Mouse (Mus musculus): ENCODE measurements around the gene Cdk2ap2. TPM values are rescaled to one million over a fixed set of nuclear protein-coding genes. Genes with fewer than 3 reads are reported as not detected.
A peak's percentile ranks its signal among the peaks of the same experiment; 100 is the strongest.

Gene Cdk2ap2
- total and polyA plus RNA-seq, 2 experiments: 33.9 to 198 TPM

DNA sequence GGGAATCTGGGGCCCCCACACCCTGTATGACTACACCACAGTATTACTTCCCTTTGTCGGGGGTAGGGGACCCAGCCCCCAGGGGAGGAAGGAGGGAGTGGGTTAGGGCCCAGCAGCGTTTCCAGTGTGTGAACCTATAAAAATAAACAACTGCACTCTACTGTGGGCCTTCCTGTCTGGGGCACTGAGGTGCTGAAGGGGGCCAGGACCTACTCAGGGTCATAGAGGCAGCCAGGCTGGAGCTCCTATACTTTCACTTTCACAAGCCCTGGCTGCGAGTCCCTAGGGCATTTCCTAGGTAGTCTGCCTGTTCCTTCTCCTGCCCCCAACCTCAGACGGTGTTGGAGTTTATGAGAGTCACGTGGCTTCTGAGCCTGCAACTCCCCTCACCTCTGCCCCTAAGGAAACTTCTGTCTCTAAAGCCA, 16.8 kb downstream of the Cdk2ap2 start:
- Histone ChIP-seq H3K27me3 (ENCODE audit: control insufficient read depth, insufficient read depth, low read length) (no peaks in the 10 kb centered on the region), H3K27ac (replicated peaks; ENCODE audit: insufficient read depth, low read depth, low read length) (peak overlapping the region; percentile 32), H3K4me1 (ENCODE audit: control insufficient read depth, insufficient read depth, low read length) (peaks cover 10% of the 10 kb centered on the region), H3K9ac (ENCODE audit: low read depth, low read length) (no peak overlapping the region), H3K36me3 (ENCODE audit: control insufficient read depth, insufficient read depth, low read length) (peaks cover 2% of the 10 kb centered on the region; the same call in 1 of the 2 replicates), H3K4me3 (ENCODE audit: insufficient read depth, low read depth, low read length) (no peak overlapping the region), H3K79me2 (ENCODE audit: control insufficient read depth, insufficient read depth, low read length) (no peaks in the 10 kb centered on the region)
- 40% methylated on average over 5 of the region's 5 CpGs for WGBS
- DNase-seq (ENCODE audit: extremely low read depth, low read depth, low spot score): no peak
- TF ChIP-seq CTCF (IDR thresholded peaks at IDR 0.05; ENCODE audit: low read depth, low read length) (no peak), POLR2A (IDR thresholded peaks at IDR 0.05; ENCODE audit: extremely low read depth, insufficient read depth, low read length) (no peak)

DNA sequence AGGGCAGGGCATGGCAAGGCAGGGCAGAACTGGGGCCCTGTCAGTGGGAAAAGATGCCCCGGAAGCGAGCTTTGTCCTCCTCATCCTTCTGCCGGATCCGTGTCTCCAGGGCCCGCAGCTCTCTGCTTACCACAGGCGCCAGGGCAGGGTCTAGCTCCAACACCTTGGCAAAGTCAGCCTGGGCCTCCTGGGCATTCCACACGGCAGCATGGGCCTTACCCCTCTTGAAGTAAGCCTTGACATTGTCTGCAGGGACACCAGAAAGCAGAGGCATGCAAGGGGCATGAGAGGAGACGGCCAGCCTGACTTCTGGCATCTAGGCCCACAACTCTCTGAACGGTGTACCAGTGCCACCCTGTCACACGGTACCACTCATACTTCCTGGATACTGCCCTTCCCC, 17.6 kb downstream of the Cdk2ap2 start:
- TF ChIP-seq POLR2A (IDR thresholded peaks at IDR 0.05; ENCODE audit: extremely low read depth, insufficient read depth, low read length) (no peak), CTCF (IDR thresholded peaks at IDR 0.05; ENCODE audit: low read depth, low read length) (no peak)
- no peak overlapping the region for H3K4me3 ChIP-seq (ENCODE audit: insufficient read depth, low read depth, low read length)
- H3K36me3 ChIP-seq (ENCODE audit: control insufficient read depth, insufficient read depth, low read length): peaks cover 2% of the 10 kb centered on the region; the same call in 1 of the 2 replicates
- H3K9ac ChIP-seq (ENCODE audit: low read depth, low read length): no peak overlapping the region
- H3K4me1 ChIP-seq (ENCODE audit: control insufficient read depth, insufficient read depth, low read length): peaks cover 10% of the 10 kb centered on the region
- 96% methylated on average over 10 of the region's 10 CpGs for WGBS
- no peak for DNase-seq (ENCODE audit: extremely low read depth, low read depth, low spot score)
- H3K27me3 ChIP-seq (ENCODE audit: control insufficient read depth, insufficient read depth, low read length): no peaks in the 10 kb centered on the region
- H3K27ac ChIP-seq (replicated peaks; ENCODE audit: insufficient read depth, low read depth, low read length): no peak overlapping the region
- no peaks in the 10 kb centered on the region for H3K79me2 ChIP-seq (ENCODE audit: control insufficient read depth, insufficient read depth, low read length)

DNA sequence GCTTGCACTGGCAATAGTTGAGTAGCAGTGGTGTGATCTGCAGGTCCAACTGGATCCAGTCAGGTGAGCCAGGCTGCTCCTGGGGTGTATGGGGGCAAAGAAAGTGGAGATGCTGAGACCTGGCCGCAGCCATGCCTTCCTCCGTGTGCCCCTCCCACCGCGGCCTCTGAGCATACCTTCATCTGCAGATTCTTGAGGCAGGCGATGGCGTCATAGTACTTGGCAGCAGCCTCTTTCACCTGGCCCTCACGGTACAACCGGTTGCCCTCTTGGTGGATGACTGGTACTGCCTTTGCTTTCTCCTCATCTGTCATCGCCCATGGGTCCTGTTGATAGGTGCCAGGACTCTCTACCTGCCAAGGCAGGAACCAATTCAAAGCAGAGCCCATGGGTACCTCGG, 18.2 kb downstream of the Cdk2ap2 start:
- Histone ChIP-seq H3K27me3 (ENCODE audit: control insufficient read depth, insufficient read depth, low read length) (no peaks in the 10 kb centered on the region), H3K9ac (ENCODE audit: low read depth, low read length) (no peak overlapping the region), H3K36me3 (ENCODE audit: control insufficient read depth, insufficient read depth, low read length) (peaks cover 2% of the 10 kb centered on the region; the same call in 1 of the 2 replicates), H3K4me1 (ENCODE audit: control insufficient read depth, insufficient read depth, low read length) (peaks cover 10% of the 10 kb centered on the region), H3K27ac (replicated peaks; ENCODE audit: insufficient read depth, low read depth, low read length) (no peak overlapping the region), H3K79me2 (ENCODE audit: control insufficient read depth, insufficient read depth, low read length) (no peaks in the 10 kb centered on the region; the same call in 1 of the 2 replicates), H3K4me3 (ENCODE audit: insufficient read depth, low read depth, low read length) (no peak overlapping the region)
- DNase-seq (ENCODE audit: extremely low read depth, low read depth, low spot score): no peak
- TF ChIP-seq CTCF (IDR thresholded peaks at IDR 0.05; ENCODE audit: low read depth, low read length): no peak
- TF ChIP-seq POLR2A (IDR thresholded peaks at IDR 0.05; ENCODE audit: extremely low read depth, insufficient read depth, low read length): no peak
- WGBS: 88% methylated on average over 10 of the region's 10 CpGs

DNA sequence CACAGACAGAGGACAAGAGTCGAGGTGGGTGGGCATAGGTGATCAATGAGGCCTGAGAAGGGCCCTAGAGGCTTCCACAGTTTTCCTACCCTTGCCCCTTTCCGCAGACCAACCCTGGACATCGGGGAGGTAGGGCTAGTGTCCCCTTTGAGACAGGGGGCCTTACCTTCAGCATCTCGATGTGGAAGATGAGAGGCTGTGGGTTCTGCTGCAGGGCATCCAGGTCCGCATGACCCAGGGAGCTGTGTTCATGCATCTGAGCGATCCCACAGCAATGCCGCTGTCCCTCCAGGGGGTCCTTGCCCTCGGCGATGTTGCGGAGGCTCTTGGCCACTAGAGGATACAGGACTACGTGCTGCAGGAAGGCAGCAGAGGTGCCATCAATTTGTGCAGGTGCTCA, 18.8 kb downstream of the Cdk2ap2 start:
- peaks cover 2% of the 10 kb centered on the region; the same call in 1 of the 2 replicates for H3K36me3 ChIP-seq (ENCODE audit: control insufficient read depth, insufficient read depth, low read length)
- H3K27ac ChIP-seq (replicated peaks; ENCODE audit: insufficient read depth, low read depth, low read length): no peak overlapping the region

DNA sequence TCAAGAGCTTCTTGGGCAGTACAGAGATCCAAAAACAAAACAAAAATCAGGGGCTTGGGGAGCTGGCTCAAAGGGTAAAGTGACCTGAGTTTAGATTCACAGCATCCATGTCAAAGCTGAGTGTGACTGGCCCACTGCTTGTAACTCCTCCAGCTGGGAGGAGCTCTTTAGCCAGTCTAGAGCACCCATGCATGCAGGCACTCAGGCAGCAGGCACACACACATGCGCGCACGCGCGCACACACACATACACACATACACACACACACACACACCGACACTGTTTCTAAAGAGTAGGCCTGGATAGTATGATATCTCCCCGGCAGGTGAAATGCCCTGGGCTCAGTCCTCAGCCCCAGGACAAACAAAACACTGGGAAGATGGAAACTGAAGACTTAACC, 20.0 kb downstream of the Cdk2ap2 start:
- H3K27ac ChIP-seq (replicated peaks; ENCODE audit: insufficient read depth, low read depth, low read length): no peak overlapping the region
- H3K79me2 ChIP-seq (ENCODE audit: control insufficient read depth, insufficient read depth, low read length): no peaks in the 10 kb centered on the region; the same call in 1 of the 2 replicates
- H3K4me1 ChIP-seq (ENCODE audit: control insufficient read depth, insufficient read depth, low read length): peaks cover 14% of the 10 kb centered on the region
- no peaks in the 10 kb centered on the region for H3K27me3 ChIP-seq (ENCODE audit: control insufficient read depth, insufficient read depth, low read length)
- H3K4me3 ChIP-seq (ENCODE audit: insufficient read depth, low read depth, low read length): no peak overlapping the region
- WGBS: 96% methylated on average over 7 of the region's 7 CpGs
- DNase-seq (ENCODE audit: extremely low read depth, low read depth, low spot score): no peak
- TF ChIP-seq CTCF (IDR thresholded peaks at IDR 0.05; ENCODE audit: low read depth, low read length) (no peak), POLR2A (IDR thresholded peaks at IDR 0.05; ENCODE audit: extremely low read depth, insufficient read depth, low read length) (no peak)
- H3K36me3 ChIP-seq (ENCODE audit: control insufficient read depth, insufficient read depth, low read length): peaks cover 2% of the 10 kb centered on the region; the same call in 1 of the 2 replicates
- no peak overlapping the region for H3K9ac ChIP-seq (ENCODE audit: low read depth, low read length)

More for the DNA sequence above, 18.8 kb downstream of the Cdk2ap2 start:
- Histone ChIP-seq H3K4me1 (ENCODE audit: control insufficient read depth, insufficient read depth, low read length) (peaks cover 14% of the 10 kb centered on the region), H3K9ac (ENCODE audit: low read depth, low read length) (no peak overlapping the region), H3K4me3 (ENCODE audit: insufficient read depth, low read depth, low read length) (no peak overlapping the region), H3K79me2 (ENCODE audit: control insufficient read depth, insufficient read depth, low read length) (no peaks in the 10 kb centered on the region; the same call in 1 of the 2 replicates), H3K27me3 (ENCODE audit: control insufficient read depth, insufficient read depth, low read length) (no peaks in the 10 kb centered on the region)
- DNase-seq (ENCODE audit: extremely low read depth, low read depth, low spot score): no peak
- no peak for TF ChIP-seq POLR2A (IDR thresholded peaks at IDR 0.05; ENCODE audit: extremely low read depth, insufficient read depth, low read length)
- no peak for TF ChIP-seq CTCF (IDR thresholded peaks at IDR 0.05; ENCODE audit: low read depth, low read length)
- WGBS: 87% methylated on average over 11 of the region's 11 CpGs

DNA sequence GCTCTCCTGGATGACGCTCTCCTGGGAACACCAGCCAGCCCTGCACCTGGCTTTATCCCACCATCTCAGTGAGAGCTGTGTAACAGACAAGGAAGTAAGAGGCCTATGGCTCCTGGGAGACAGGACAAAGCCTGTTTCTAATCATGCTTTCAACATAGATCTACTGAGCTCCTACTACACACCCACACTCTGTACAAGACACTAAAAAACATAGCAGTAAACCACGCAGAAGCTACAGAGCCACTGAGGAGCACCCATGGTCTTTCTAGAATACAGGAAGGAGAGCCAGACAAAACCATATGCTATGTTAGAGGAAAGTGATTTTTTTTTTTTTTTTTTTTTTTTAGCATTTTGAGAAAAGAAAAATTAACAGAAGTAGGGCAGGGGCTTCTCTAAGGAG, 21.4 kb downstream of the Cdk2ap2 start:
- no peaks in the 10 kb centered on the region; the same call in 1 of the 2 replicates for H3K79me2 ChIP-seq (ENCODE audit: control insufficient read depth, insufficient read depth, low read length)
- H3K27me3 ChIP-seq (ENCODE audit: control insufficient read depth, insufficient read depth, low read length): no peaks in the 10 kb centered on the region
- no peak overlapping the region for H3K27ac ChIP-seq (replicated peaks; ENCODE audit: insufficient read depth, low read depth, low read length)
- H3K4me1 ChIP-seq (ENCODE audit: control insufficient read depth, insufficient read depth, low read length): peaks cover 8% of the 10 kb centered on the region; the same call in 1 of the 2 replicates
- WGBS: 96% methylated on average over 2 of the region's 2 CpGs
- no peak overlapping the region for H3K9ac ChIP-seq (ENCODE audit: low read depth, low read length)
- H3K36me3 ChIP-seq (ENCODE audit: control insufficient read depth, insufficient read depth, low read length): peaks cover 2% of the 10 kb centered on the region; the same call in 1 of the 2 replicates
- no peak for DNase-seq (ENCODE audit: extremely low read depth, low read depth, low spot score)
- no peak for TF ChIP-seq CTCF (IDR thresholded peaks at IDR 0.05; ENCODE audit: low read depth, low read length)
- no peak for TF ChIP-seq POLR2A (IDR thresholded peaks at IDR 0.05; ENCODE audit: extremely low read depth, insufficient read depth, low read length)
- H3K4me3 ChIP-seq (ENCODE audit: insufficient read depth, low read depth, low read length): no peak overlapping the region
